Mouse (Mus musculus) heart, embryonic 15.5 days (tissue): Measurements from ENCODE around the gene Dimt1. TPM values are rescaled to one million over a fixed set of nuclear protein-coding genes. Genes with fewer than 3 reads are reported as not detected.

Source experiments
- ATAC-seq: fragments of 200-750 bp; cut with Nextera tagmentation; replicated peaks from 2 replicates; pipeline ENCODE4 v1.8.0; 2017; ENCODE audit warnings: low read depth, moderate TSS enrichment; ENCODE audit not compliant: insufficient number of reproducible peaks, insufficient read depth, low FRiP score
- H3K27ac ChIP-seq: fragments of 300-500 bp; sonication (generic); 2 replicates; pipeline ENCODE4 v1.5.1; 2015; ENCODE audit warnings: mild to moderate bottlenecking, inconsistent platforms
- H3K27me3 ChIP-seq: fragments of 300-500 bp; sonication (generic); 2 replicates; pipeline ENCODE4 v1.6.1; 2015; ENCODE audit warnings: inconsistent platforms
- H3K36me3 ChIP-seq: fragments of 300-500 bp; sonication (generic); 2 replicates; pipeline ENCODE4 v1.6.1; 2015; ENCODE audit warnings: mild to moderate bottlenecking, inconsistent platforms
- H3K4me1 ChIP-seq: fragments of 300-500 bp; sonication (generic); replicated peaks from 2 replicates; pipeline ENCODE4 v1.6.1; 2015; ENCODE audit warnings: inconsistent platforms
- H3K4me2 ChIP-seq: fragments of 300-500 bp; sonication (generic); 2 replicates; pipeline ENCODE4 v1.6.1; 2015; ENCODE audit warnings: inconsistent platforms, mild to moderate bottlenecking, moderate library complexity
- H3K4me3 ChIP-seq: fragments of 300-500 bp; sonication (generic); 2 replicates; pipeline ENCODE4 v1.5.1; 2015; ENCODE audit warnings: mild to moderate bottlenecking, inconsistent platforms
- H3K9ac ChIP-seq: fragments of 300-500 bp; sonication (generic); 2 replicates; pipeline ENCODE4 v1.6.1; 2015; ENCODE audit warnings: mild to moderate bottlenecking, inconsistent platforms
- H3K9me3 ChIP-seq: fragments of 300-500 bp; sonication (generic); replicated peaks from 2 replicates; pipeline ENCODE4 v1.6.1; 2016; ENCODE audit warnings: inconsistent platforms
- WGBS: fragments of 180-500 bp; shearing (Covaris S2); methylation state at CpG from one replicate; pipeline ENCODE4 v1.1.7; 2015; ENCODE audit warnings: mixed read lengths; 5-methylcytosine and 5-hydroxymethylcytosine counted together
- polyA plus RNA-seq: library from polyadenylated mRNA; unstranded; fragments of >200 nt; fragmentation: Nextera tagmentation; extraction: Ambion mirVana; gene quantifications from 2 replicates; pipeline ENCODE4 v1.2.1, GENCODE M21; 2015

Dimt1 gene
- polyA plus RNA-seq, 1 experiment from 2014 or later = 27.0 TPM

DNA sequence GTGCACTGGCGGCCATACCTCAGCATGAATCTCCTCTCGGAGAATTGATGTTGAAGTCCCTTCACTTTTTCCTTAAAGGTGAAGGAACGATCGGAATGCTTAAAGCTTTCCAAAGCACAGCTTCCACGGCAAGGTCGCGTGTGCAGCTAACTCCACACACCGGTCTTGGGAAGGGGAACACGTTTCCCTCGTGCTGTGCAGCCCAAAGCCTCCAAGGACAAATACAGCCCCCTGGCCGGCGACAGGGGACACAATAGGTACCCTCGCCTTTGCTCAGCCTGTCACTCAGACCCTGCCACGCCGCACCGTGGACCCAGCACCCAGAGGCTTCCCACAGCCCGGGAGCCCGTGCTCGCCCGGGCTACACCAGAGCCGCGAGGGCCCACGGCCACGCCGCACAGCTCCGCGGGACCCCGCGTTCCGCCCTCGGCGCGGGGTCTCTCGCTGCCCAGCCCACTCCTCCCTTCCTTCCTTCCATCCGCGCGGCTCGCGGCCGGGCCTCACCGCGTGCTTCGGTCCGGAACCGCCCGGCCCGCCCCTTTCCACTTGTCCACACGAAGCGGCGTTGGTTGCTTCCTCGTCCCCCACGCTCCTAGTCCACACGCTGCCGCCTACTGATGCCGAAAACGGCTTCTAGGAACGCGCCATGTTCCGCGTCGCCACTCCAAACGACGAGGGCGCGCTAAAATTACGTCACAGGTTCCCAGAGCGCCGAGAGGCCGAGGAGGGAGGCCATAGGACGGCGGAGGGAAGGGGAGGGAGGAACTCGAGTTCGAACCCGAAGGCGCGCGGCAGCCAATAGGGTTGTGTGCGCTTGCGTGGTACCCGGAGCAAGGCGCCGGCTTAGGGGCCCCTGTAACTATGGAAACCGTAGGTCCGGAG is 10.4 kb upstream of the Dimt1 start, which contains the start of gene Ipo11:
Ipo11 (minus strand) TSS at position 703 of the 882 bp plus-strand sequence.
- peak; percentile 94 for ATAC-seq
- H3K27ac ChIP-seq = peak within 1 kb of the TSS; percentile 82
- H3K27me3 ChIP-seq = no peaks in the 10 kb centered on the region
- peaks cover 14% of the 10 kb centered on the region for H3K4me1 ChIP-seq
- H3K36me3 ChIP-seq = no peaks in the 10 kb centered on the region
- no peaks in the 10 kb centered on the region; the same call in 1 of the 2 replicates for H3K9me3 ChIP-seq
- peak within 1 kb of the TSS; percentile 84 for H3K9ac ChIP-seq
- under 1% methylated on average over 84 of the region's 84 CpGs for WGBS
- peak within 1 kb of the TSS; percentile 69 for H3K4me2 ChIP-seq
- peak within 1 kb of the TSS; percentile 84 for H3K4me3 ChIP-seq

DNA sequence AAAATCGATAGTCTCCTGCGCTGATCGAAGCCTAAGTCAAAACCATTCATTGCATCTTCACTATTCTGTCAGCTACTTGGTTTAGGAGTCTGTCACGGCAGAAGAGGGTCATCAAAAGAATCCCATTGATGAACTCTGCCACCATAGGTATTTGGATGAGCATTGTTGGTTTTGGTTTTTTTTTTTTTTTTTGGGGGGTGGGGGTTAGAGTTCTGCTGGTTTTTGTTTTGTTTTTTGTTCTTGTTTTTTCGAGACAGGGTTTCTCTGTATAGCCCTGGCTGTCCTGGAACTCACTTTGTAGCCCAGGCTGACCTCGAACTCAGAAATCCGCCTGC is 9.8 kb upstream of the Dimt1 start:
- 0 out of 2 replicates have a peak overlapping the region, but pooled peaks have one; percentile 82 for H3K27ac ChIP-seq
- H3K4me3 ChIP-seq = peak overlapping the region; percentile 84
- peaks cover 14% of the 10 kb centered on the region for H3K4me1 ChIP-seq
- H3K36me3 ChIP-seq = no peaks in the 10 kb centered on the region
- no peak for ATAC-seq
- no peaks in the 10 kb centered on the region for H3K27me3 ChIP-seq
- peak overlapping the region; percentile 69 for H3K4me2 ChIP-seq
- H3K9me3 ChIP-seq = no peaks in the 10 kb centered on the region; the same call in 1 of the 2 replicates
- 23% methylated on average over 7 of the region's 7 CpGs for WGBS
- H3K9ac ChIP-seq = peak overlapping the region; percentile 84; the same call in 1 of the 2 replicates

- Histone ChIP-seq H3K9me3 (no peaks in the 10 kb centered on the region; the same call in 1 of the 2 replicates), H3K4me3 (no peak overlapping the region), H3K27me3 (no peaks in the 10 kb centered on the region), H3K4me2 (no peak overlapping the region), H3K27ac (no peak overlapping the region), H3K36me3 (no peaks in the 10 kb centered on the region), H3K4me1 (peaks cover 5% of the 10 kb centered on the region), H3K9ac (no peak overlapping the region)
- ATAC-seq = no peak
- 24% methylated on average over 7 of the region's 7 CpGs for WGBS
Measured at GRCm38 (mm10) chr13:106941211-106941976, 5.5 kb upstream of the Dimt1 start.

DNA sequence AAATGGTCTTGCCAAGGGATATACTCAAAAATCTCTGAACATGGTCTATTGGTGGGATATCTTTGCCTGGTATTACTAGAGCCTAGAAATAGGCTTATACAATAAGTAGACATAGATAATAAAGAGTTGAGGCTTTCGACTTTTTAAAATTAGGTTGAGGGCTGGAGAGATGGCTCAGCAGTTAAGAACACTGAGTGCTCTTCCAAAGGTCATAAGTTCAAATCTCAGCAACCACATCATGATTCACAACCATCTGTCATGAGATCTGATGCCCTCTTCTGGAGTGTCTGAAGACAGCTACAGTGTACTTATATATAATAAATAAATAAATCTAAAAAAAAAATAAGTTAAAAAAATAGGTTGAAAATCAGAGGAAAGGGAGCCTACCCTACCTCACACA is 4.2 kb upstream of the Dimt1 start:
- no peak for ATAC-seq
- WGBS = 82% methylated on average over 1 of the region's 1 CpGs
- H3K27me3 ChIP-seq = no peaks in the 10 kb centered on the region
- no peak overlapping the region for H3K9ac ChIP-seq
- H3K4me2 ChIP-seq = no peak overlapping the region
- no peak overlapping the region for H3K27ac ChIP-seq
- H3K4me1 ChIP-seq = peaks cover 3% of the 10 kb centered on the region
- H3K36me3 ChIP-seq = no peaks in the 10 kb centered on the region
- H3K4me3 ChIP-seq = no peak overlapping the region
- H3K9me3 ChIP-seq = no peaks in the 10 kb centered on the region; the same call in 1 of the 2 replicates

DNA sequence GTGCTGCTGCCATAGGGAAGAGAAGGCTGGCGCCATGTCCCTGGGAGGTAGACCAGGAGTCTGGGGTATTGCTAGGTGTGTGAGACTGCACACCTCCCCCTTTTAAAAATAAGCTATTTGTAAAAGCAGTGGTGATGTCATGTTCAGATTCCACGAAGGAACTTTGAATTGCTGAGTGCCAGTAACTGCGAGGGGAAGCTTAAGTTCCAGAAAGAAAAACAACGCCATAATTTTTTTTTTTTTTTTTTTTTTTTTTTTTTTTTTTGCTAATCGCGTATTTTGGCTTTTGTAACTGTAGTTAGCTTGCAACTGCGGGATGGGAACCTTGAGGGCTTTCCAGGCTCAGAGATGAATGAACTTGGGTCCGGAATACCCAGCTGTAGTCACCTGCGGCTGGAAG is 1.4 kb upstream of the Dimt1 start:
- Histone ChIP-seq H3K27ac (no peak overlapping the region), H3K4me2 (no peak overlapping the region), H3K36me3 (peaks cover 11% of the 10 kb centered on the region), H3K4me1 (peaks cover 15% of the 10 kb centered on the region), H3K27me3 (no peaks in the 10 kb centered on the region), H3K9me3 (no peaks in the 10 kb centered on the region; the same call in 1 of the 2 replicates), H3K4me3 (no peak overlapping the region), H3K9ac (no peak overlapping the region)
- WGBS = 72% methylated on average over 9 of the region's 9 CpGs
- ATAC-seq = no peak

- Histone ChIP-seq H3K4me3 (peak overlapping the region; percentile 93), H3K9me3 (no peaks in the 10 kb centered on the region), H3K4me1 (peaks cover 15% of the 10 kb centered on the region), H3K4me2 (peak overlapping the region; percentile 66), H3K27ac (no peak overlapping the region), H3K27me3 (no peaks in the 10 kb centered on the region), H3K9ac (peak overlapping the region; percentile 96), H3K36me3 (peaks cover 24% of the 10 kb centered on the region)
- ATAC-seq = no peak
- WGBS = 4% methylated on average over 6 of the region's 6 CpGs
Measured at GRCm38 (mm10) chr13:106947583-106947982, 656 bp downstream of the Dimt1 start.

DNA sequence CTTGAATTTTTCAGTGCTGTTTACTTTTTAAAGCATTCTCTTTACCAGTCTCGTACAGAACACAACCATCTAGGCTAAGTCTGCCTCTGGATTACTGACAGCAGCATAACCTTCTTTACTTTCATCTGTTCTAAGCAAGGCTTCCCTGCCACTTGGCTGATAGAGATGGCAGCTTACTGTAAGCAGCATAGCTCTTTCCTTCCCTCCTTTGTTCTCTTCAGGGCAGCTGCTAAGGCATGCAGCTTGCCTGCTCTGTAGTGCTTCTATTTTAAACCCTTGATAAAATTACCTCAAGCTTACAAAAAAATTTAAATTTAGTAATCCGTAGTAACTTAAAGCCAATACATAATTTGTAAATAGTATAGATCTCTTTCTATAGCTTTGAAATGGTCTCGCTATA is 8.0 kb downstream of the Dimt1 start:
- Histone ChIP-seq H3K4me3 (no peak overlapping the region), H3K4me1 (peaks cover 6% of the 10 kb centered on the region; the same call in 1 of the 2 replicates), H3K27me3 (no peaks in the 10 kb centered on the region), H3K9ac (peak overlapping the region; percentile 38; the same call in 1 of the 2 replicates), H3K9me3 (no peaks in the 10 kb centered on the region), H3K4me2 (no peak overlapping the region), H3K27ac (peak overlapping the region; percentile 80), H3K36me3 (peaks cover 52% of the 10 kb centered on the region)
- 63% methylated on average over 3 of the region's 3 CpGs for WGBS
- ATAC-seq = no peak

- ATAC-seq = no peak
- H3K4me1 ChIP-seq = peaks cover 6% of the 10 kb centered on the region; the same call in 1 of the 2 replicates
- H3K27me3 ChIP-seq = no peaks in the 10 kb centered on the region
- no peak overlapping the region for H3K27ac ChIP-seq
- H3K9me3 ChIP-seq = no peaks in the 10 kb centered on the region
- H3K36me3 ChIP-seq = peaks cover 48% of the 10 kb centered on the region
- no peak overlapping the region for H3K4me2 ChIP-seq
- WGBS = 84% methylated on average over 4 of the region's 4 CpGs
- H3K9ac ChIP-seq = no peak overlapping the region
- no peak overlapping the region for H3K4me3 ChIP-seq
Measured at GRCm38 (mm10) chr13:106957554-106957953, 10.6 kb downstream of the Dimt1 start.

GRCm38 (mm10) chr13:106958286-106958685 is 11.4 kb downstream of the Dimt1 start:
- no peak for ATAC-seq
- WGBS = 82% methylated on average over 3 of the region's 3 CpGs
- no peak overlapping the region for H3K9ac ChIP-seq
- H3K4me3 ChIP-seq = no peak overlapping the region
- no peaks in the 10 kb centered on the region for H3K9me3 ChIP-seq
- H3K4me1 ChIP-seq = peaks cover 6% of the 10 kb centered on the region; the same call in 1 of the 2 replicates
- H3K27me3 ChIP-seq = no peaks in the 10 kb centered on the region
- no peak overlapping the region for H3K27ac ChIP-seq
- H3K36me3 ChIP-seq = peaks cover 54% of the 10 kb centered on the region
- H3K4me2 ChIP-seq = no peak overlapping the region

- Histone ChIP-seq H3K27ac (no peak overlapping the region), H3K4me1 (peaks cover 3% of the 10 kb centered on the region; the same call in 1 of the 2 replicates), H3K9ac (no peak overlapping the region), H3K36me3 (peaks cover 58% of the 10 kb centered on the region), H3K4me3 (no peak overlapping the region), H3K27me3 (no peaks in the 10 kb centered on the region), H3K9me3 (no peaks in the 10 kb centered on the region), H3K4me2 (no peak overlapping the region)
- 84% methylated on average over 3 of the region's 3 CpGs for WGBS
- no peak for ATAC-seq
Measured at GRCm38 (mm10) chr13:106960557-106960956, 13.6 kb downstream of the Dimt1 start.

DNA sequence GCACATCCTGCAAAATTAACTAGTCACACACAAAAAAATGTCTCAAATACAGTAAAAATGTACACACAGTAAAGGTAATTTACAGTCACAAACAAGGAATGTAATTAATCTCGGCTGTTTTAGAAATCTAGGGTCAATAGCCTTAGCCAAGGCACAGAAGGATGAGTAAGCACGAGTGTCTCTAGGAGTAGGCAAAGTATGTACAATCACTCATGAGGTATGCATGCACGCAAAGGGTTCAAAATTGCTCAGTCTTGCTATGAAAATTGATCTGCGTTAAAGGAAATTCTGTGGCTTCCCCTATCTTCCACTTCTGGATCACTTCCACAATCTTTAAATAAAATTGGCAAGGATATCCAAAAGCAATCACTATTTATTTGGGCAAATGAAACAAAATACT is 14.6 kb downstream of the Dimt1 start:
- Histone ChIP-seq H3K27me3 (no peaks in the 10 kb centered on the region), H3K27ac (no peak overlapping the region), H3K4me2 (no peak overlapping the region), H3K9ac (no peak overlapping the region), H3K4me1 (0 out of 2 replicates have a peak, but pooled peaks cover 2% of the 10 kb centered on the region), H3K4me3 (no peak overlapping the region), H3K36me3 (peaks cover 49% of the 10 kb centered on the region), H3K9me3 (no peaks in the 10 kb centered on the region)
- no peak for ATAC-seq
- WGBS = 84% methylated on average over 4 of the region's 4 CpGs
